Mouse (Mus musculus) forebrain, embryonic 11.5 days (tissue): ENCODE measurements around the gene Sf3a1. TPM values are rescaled to one million over a fixed set of nuclear protein-coding genes. Genes with fewer than 3 reads are reported as not detected.
A peak's percentile ranks its signal among the peaks of the same experiment; 100 is the strongest.

Experiments used
- ATAC-seq: fragments of 200-750 bp; cut with Nextera tagmentation; replicated peaks from 2 replicates; pipeline ENCODE4 v1.8.0; 2017; ENCODE audit warnings: moderate TSS enrichment; ENCODE audit not compliant: low FRiP score
- DNase-seq: peaks from one replicate; pipeline ENCODE4 v3.0.0-alpha.2; 2017; ENCODE audit warnings: low spot score
- H3K27ac ChIP-seq: fragments of 300-500 bp; sonication (generic); 2 replicates; pipeline ENCODE4 v1.5.1; 2014; ENCODE audit warnings: low read depth, low read length
- H3K27me3 ChIP-seq: fragments of 300-500 bp; sonication (generic); 2 replicates; pipeline ENCODE4 v1.6.1; 2014; ENCODE audit warnings: mild to moderate bottlenecking, low read length, mixed read lengths; ENCODE audit not compliant: control insufficient read depth, insufficient read depth
- H3K36me3 ChIP-seq: fragments of 300-500 bp; sonication (generic); 2 replicates; pipeline ENCODE4 v1.6.1; 2014; ENCODE audit warnings: mild to moderate bottlenecking, low read length, moderate library complexity, mixed read lengths; ENCODE audit not compliant: control insufficient read depth, insufficient read depth
- H3K4me1 ChIP-seq: fragments of 300-500 bp; sonication (generic); replicated peaks from 2 replicates; pipeline ENCODE4 v1.6.1; 2014; ENCODE audit warnings: low read length, mixed read lengths; ENCODE audit not compliant: control insufficient read depth, insufficient read depth
- H3K4me2 ChIP-seq: fragments of 300-500 bp; sonication (generic); 2 replicates; pipeline ENCODE4 v1.6.1; 2014; ENCODE audit warnings: low read depth, mild to moderate bottlenecking, low read length, moderate library complexity, mixed read lengths; ENCODE audit not compliant: severe bottlenecking
- H3K4me3 ChIP-seq: fragments of 300-500 bp; sonication (generic); 2 replicates; pipeline ENCODE4 v1.5.1; 2014; ENCODE audit warnings: low read depth, low read length
- H3K9ac ChIP-seq: fragments of 300-500 bp; sonication (generic); 2 replicates; pipeline ENCODE4 v1.6.1; 2014; ENCODE audit warnings: low read length
- H3K9me3 ChIP-seq: fragments of 300-500 bp; sonication (generic); 2 replicates; pipeline ENCODE4 v1.6.1; 2016; ENCODE audit warnings: low read length, mixed read lengths; ENCODE audit not compliant: control insufficient read depth
- WGBS: fragments of 180-500 bp; shearing (Covaris S2); extraction: QIAGEN DNeasy Blood & Tissue Kit; methylation state at CpG from one replicate; pipeline ENCODE4 v1.1.7; 2014; 5-methylcytosine and 5-hydroxymethylcytosine counted together
- polyA plus RNA-seq: library from polyadenylated mRNA; unstranded; fragments of >200 nt; fragmentation: Nextera tagmentation; extraction: Ambion mirVana; gene quantifications from 2 replicates; pipeline ENCODE4 v1.2.1, GENCODE M21; 2014

Sf3a1 gene
- polyA plus RNA-seq, 1 experiment from 2014 or later = 108 TPM

GRCm38 (mm10) chr11:4210786-4211185 is 50.6 kb downstream of the Sf3a1 start:
- no peaks in the 10 kb centered on the region; the same call in 1 of the 2 replicates for H3K36me3 ChIP-seq
- no peaks in the 10 kb centered on the region for H3K27me3 ChIP-seq
- no peak overlapping the region for H3K4me2 ChIP-seq
- ATAC-seq (no peak), DNase-seq (no peak)
- no peaks in the 10 kb centered on the region for H3K9me3 ChIP-seq
- WGBS = 93% methylated on average over 1 of the region's 1 CpGs
- H3K27ac ChIP-seq = no peak overlapping the region
- no peaks in the 10 kb centered on the region for H3K4me1 ChIP-seq
- no peak overlapping the region for H3K9ac ChIP-seq
- no peak overlapping the region for H3K4me3 ChIP-seq

GRCm38 (mm10) chr11:4213107-4213506 is 53.0 kb downstream of the Sf3a1 start:
- ATAC-seq (no peak), DNase-seq (no peak)
- no peak overlapping the region for H3K4me3 ChIP-seq
- no peaks in the 10 kb centered on the region for H3K9me3 ChIP-seq
- H3K27ac ChIP-seq = no peak overlapping the region
- WGBS = 95% methylated on average over 10 of the region's 10 CpGs
- H3K4me1 ChIP-seq = no peaks in the 10 kb centered on the region
- H3K27me3 ChIP-seq = no peaks in the 10 kb centered on the region
- no peak overlapping the region for H3K4me2 ChIP-seq
- no peak overlapping the region for H3K9ac ChIP-seq
- no peaks in the 10 kb centered on the region; the same call in 1 of the 2 replicates for H3K36me3 ChIP-seq

DNA sequence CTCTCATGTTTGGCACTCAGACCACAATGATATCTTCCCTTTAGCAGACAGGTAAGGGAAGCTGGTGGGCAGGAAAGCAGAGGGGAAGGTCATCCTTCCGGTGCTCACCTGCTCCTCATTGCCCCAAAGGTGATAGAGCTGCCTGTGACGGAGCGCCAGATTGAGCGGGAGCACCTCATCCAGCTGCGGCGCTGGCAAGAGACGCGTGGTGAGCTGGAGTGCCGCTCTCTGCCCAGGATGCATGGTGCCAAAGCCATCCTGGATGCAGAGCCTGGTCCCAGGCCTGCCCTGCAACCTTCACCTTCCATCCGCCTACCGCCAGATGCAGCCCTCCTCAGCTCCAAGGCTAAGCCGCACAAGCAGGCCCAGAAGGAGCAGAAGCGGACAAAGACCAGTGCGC is 54.4 kb downstream of the Sf3a1 start:
- DNase-seq (no peak), ATAC-seq (no peak)
- Histone ChIP-seq H3K27me3 (peaks cover 11% of the 10 kb centered on the region), H3K4me1 (peaks cover 6% of the 10 kb centered on the region; the same call in 1 of the 2 replicates), H3K9me3 (no peaks in the 10 kb centered on the region), H3K36me3 (no peaks in the 10 kb centered on the region; the same call in 1 of the 2 replicates), H3K9ac (no peak overlapping the region), H3K4me2 (no peak overlapping the region), H3K4me3 (no peak overlapping the region), H3K27ac (no peak overlapping the region)
- WGBS = 95% methylated on average over 14 of the region's 14 CpGs

GRCm38 (mm10) chr11:4215061-4215460 is 54.9 kb downstream of the Sf3a1 start:
- H3K9me3 ChIP-seq = no peaks in the 10 kb centered on the region
- no peaks in the 10 kb centered on the region; the same call in 1 of the 2 replicates for H3K36me3 ChIP-seq
- 90% methylated on average over 10 of the region's 10 CpGs for WGBS
- no peak overlapping the region for H3K4me2 ChIP-seq
- no peak overlapping the region for H3K9ac ChIP-seq
- H3K4me1 ChIP-seq = peaks cover 6% of the 10 kb centered on the region; the same call in 1 of the 2 replicates
- H3K27ac ChIP-seq = no peak overlapping the region
- ATAC-seq = no peak
- H3K27me3 ChIP-seq = peaks cover 11% of the 10 kb centered on the region
- H3K4me3 ChIP-seq = no peak overlapping the region
- DNase-seq = no peak

- ATAC-seq (no peak), DNase-seq (no peak)
- H3K27ac ChIP-seq = no peak overlapping the region
- no peak overlapping the region for H3K9ac ChIP-seq
- H3K4me3 ChIP-seq = no peak overlapping the region
- peaks cover 11% of the 10 kb centered on the region for H3K27me3 ChIP-seq
- peaks cover 6% of the 10 kb centered on the region; the same call in 1 of the 2 replicates for H3K4me1 ChIP-seq
- 80% methylated on average over 9 of the region's 9 CpGs for WGBS
- H3K9me3 ChIP-seq = no peaks in the 10 kb centered on the region
- no peaks in the 10 kb centered on the region; the same call in 1 of the 2 replicates for H3K36me3 ChIP-seq
- H3K4me2 ChIP-seq = no peak overlapping the region
These were observed 56.3 kb downstream of the Sf3a1 start for GRCm38 (mm10) chr11:4216248-4217000.

- peak; percentile 90 for ATAC-seq
- 2% methylated on average over 56 of the region's 56 CpGs for WGBS
- DNase-seq = peak; percentile 90
- no peaks in the 10 kb centered on the region for H3K9me3 ChIP-seq
- H3K4me2 ChIP-seq = peak within 1 kb of the TSS; percentile 94
- peaks cover 11% of the 10 kb centered on the region for H3K27me3 ChIP-seq
- H3K9ac ChIP-seq = peak within 1 kb of the TSS; percentile 45
- no peak within 1 kb of the TSS for H3K27ac ChIP-seq
- peaks cover 6% of the 10 kb centered on the region; the same call in 1 of the 2 replicates for H3K4me1 ChIP-seq
- no peaks in the 10 kb centered on the region; the same call in 1 of the 2 replicates for H3K36me3 ChIP-seq
- H3K4me3 ChIP-seq = peak within 1 kb of the TSS; percentile 39
These were observed 57.9 kb downstream of the Sf3a1 start, which contains the start of gene Castor1 for GRCm38 (mm10) chr11:4217914-4218629. Gene Castor1 (plus strand): TSS chr11:4218225.

DNA sequence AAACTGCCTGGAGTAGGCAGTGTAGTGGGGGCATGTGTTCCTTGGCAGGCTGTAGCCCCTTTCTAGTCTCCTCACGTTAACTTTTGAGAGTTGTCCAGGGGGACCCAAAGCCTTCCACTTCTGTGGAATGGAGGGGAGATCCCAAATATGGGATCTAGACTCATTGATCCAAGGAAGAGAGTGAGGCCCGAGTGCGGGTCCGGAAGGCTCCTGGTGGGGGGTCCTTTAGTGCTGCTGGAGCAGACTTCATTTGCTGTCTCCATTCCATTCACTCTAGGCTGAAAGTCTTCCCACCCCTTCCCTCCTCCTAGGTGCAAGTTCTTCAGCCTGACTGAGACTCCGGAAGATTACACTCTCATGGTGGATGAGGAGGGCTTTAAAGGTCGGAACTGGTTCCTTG is 58.5 kb downstream of the Sf3a1 start:
- Histone ChIP-seq H3K4me3 (peak overlapping the region; percentile 39), H3K9me3 (no peaks in the 10 kb centered on the region), H3K36me3 (no peaks in the 10 kb centered on the region), H3K27me3 (peaks cover 11% of the 10 kb centered on the region), H3K4me2 (peak overlapping the region; percentile 94), H3K27ac (no peak overlapping the region), H3K9ac (peak overlapping the region; percentile 45), H3K4me1 (peaks cover 6% of the 10 kb centered on the region; the same call in 1 of the 2 replicates)
- 4% methylated on average over 6 of the region's 6 CpGs for WGBS
- no peak for DNase-seq
- no peak for ATAC-seq

GRCm38 (mm10) chr11:4219317-4219751 is 59.2 kb downstream of the Sf3a1 start:
- Histone ChIP-seq H3K4me3 (no peak overlapping the region), H3K4me2 (no peak overlapping the region), H3K4me1 (peaks cover 6% of the 10 kb centered on the region; the same call in 1 of the 2 replicates), H3K9me3 (no peaks in the 10 kb centered on the region), H3K27me3 (peaks cover 11% of the 10 kb centered on the region), H3K9ac (no peak overlapping the region), H3K36me3 (no peaks in the 10 kb centered on the region), H3K27ac (no peak overlapping the region)
- DNase-seq (no peak), ATAC-seq (no peak)
- WGBS = 17% methylated on average over 2 of the region's 2 CpGs
